Mouse (Mus musculus): ENCODE measurements around the gene Gm14743. TPM values are rescaled to one million over a fixed set of nuclear protein-coding genes. Genes with fewer than 3 reads are reported as not detected.

The Gm14743 gene
- polyA plus RNA-seq (2014; fragmentation: Illumina TruSeq; extraction: RNeasy Lipid Tissue Mini Kit (QIAGEN cat#74804); ENCODE audit: low read depth, low replicate concordance) = 0.52 TPM

GRCm38 (mm10) chrX:78245821-78246220, at the start of gene Gm14743:
Gene Gm14743, minus strand, starts transcription at chrX:78245921.

Other genes starting within 250 kb of the Gm14743 start
- gene Obp1a, start 154.5 kb downstream of the Gm14743 start, polyA plus RNA-seq (2014; fragmentation: Illumina TruSeq; extraction: RNeasy Lipid Tissue Mini Kit (QIAGEN cat#74804); ENCODE audit: low read depth, low replicate concordance) = not detected
- not detected for gene Gm5938, start 120.5 kb downstream of the Gm14743 start, polyA plus RNA-seq (2014; fragmentation: Illumina TruSeq; extraction: RNeasy Lipid Tissue Mini Kit (QIAGEN cat#74804); ENCODE audit: low read depth, low replicate concordance)
- gene Obp1b, start 59.1 kb downstream of the Gm14743 start, polyA plus RNA-seq (2014; fragmentation: Illumina TruSeq; extraction: RNeasy Lipid Tissue Mini Kit (QIAGEN cat#74804); ENCODE audit: low read depth, low replicate concordance) = not detected
- gene 4930480E11Rik, start 123.7 kb upstream of the Gm14743 start, polyA plus RNA-seq (2014; fragmentation: Illumina TruSeq; extraction: RNeasy Lipid Tissue Mini Kit (QIAGEN cat#74804); ENCODE audit: low read depth, low replicate concordance) = 29.8 TPM

Data from testis, adult 10 weeks (tissue).